Mouse (Mus musculus) liver, adult 2 months (tissue): Measurements from ENCODE around the gene Mansc1.

ENCODE experiments used
- CTCF ChIP-seq: fragments of 200-500 bp; IDR thresholded peaks from 2 replicates; pipeline ENCODE4 v1.5.1; 2011; ENCODE audit warnings: low read depth, low read length, control low read depth
- POLR2A ChIP-seq: fragments of 200-500 bp; IDR thresholded peaks from 2 replicates; pipeline ENCODE4 v1.6.1; 2011; ENCODE audit warnings: low read length, control low read depth; ENCODE audit not compliant: insufficient read depth; ENCODE audit errors: extremely low read depth

DNA sequence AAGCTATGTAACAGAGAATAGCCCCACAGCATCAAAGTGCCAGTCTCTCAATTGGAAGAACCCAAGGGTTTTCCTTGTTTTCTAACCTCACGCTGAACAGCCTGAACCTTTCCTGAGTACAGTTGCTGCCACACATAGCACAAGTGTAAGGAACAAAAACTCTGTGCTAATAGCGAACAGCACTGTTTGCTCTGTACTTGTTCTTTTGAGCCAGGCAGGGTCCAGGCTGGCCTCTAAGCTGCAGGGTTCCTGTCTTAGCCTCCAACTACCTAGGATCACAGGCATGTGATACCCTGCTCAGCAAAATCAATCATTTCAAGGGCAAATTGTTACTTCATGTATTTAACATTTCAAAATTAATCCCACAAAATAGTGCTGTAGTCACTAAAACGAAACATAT, 72.7 kb downstream of the Mansc1 start:
- TF ChIP-seq CTCF (no peak), POLR2A (no peak)
